Comparison of ENCODE assay signal across 9 mouse cellular contexts in the genomic region with DNA sequence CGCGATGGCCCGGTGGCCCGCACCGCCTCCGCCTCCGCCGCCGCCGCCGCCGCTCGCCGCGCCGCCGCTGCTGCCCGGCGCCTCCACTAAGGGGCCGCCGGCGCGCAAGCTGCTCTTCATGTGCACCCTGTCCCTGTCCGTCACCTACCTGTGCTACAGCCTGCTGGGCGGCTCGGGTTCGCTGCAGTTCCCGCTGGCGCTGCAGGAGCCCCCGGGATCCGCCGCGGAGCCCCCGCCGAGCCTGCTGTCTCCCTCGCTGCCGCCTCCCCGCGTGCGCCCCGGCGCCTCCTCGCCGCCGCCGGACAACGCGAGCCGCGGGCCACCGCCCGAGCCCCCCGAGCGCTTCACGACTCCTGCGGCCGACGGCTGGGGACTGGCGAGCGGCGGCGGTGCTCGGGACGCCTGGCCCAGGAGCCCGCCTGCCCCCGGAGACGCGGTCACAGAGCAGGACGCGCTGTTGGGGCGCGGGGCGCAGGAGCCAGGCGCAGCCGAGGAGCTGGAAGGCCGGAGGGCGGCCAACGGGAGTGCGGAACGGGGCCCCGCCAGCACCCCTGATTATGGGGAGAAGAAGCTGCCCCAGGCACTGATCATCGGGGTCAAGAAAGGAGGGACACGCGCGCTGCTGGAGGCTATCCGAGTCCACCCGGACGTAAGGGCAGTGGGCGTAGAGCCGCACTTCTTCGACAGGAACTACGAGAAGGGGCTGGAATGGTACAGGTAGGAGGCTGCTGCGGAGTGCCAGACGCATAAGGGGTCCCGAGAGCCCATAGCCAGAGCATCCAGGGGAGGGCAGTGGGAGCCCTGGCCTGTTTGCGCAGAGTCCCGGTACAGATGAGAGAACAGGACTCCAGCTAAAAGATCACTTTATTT. TPM values are rescaled to one million over a fixed set of nuclear protein-coding genes. Genes with fewer than 3 reads are reported as not detected.
DNase-seq lines count a peak whose midpoint lies in the region; ATAC-seq and TF ChIP-seq lines count a peak whose summit lies in the region.
"Had no signal": no experiment of that assay in that cellular context is flagged by ENCODE, and none has a peak within 500 bp of the region (broad histone marks: within the 10 kb centered on the region; RNA-seq: fewer than 3 reads in every experiment).

No protein-coding gene starts in this region.

- 2% methylated on average over 57 of the region's 97 CpGs for WGBS in lung, postnatal 0 days
- WGBS in limb, embryonic 10.5 days: 3% methylated on average over 97 of the region's 97 CpGs
- 6% methylated on average over 97 of the region's 97 CpGs for WGBS in olfactory bulb, adult 2 months

- no peak overlapping the region; the same call in 1 of the 2 replicates for H3K4me3 ChIP-seq in lung, postnatal 0 days (ENCODE audit: low read depth, low read length)
- peak overlapping the region; percentile 67 for H3K4me3 ChIP-seq in limb, embryonic 10.5 days
- peak overlapping the region; percentile 63 for H3K4me3 ChIP-seq in olfactory bulb, adult 2 months (ENCODE audit: insufficient read depth, low read depth, low read length)

- TF ChIP-seq CTCF in lung, postnatal 0 days (IDR thresholded peaks at IDR 0.05): no peak
- TF ChIP-seq CTCF in olfactory bulb, adult 2 months (IDR thresholded peaks at IDR 0.05; ENCODE audit: insufficient read depth, low read depth, low read length): no peak

- no peaks in the 10 kb centered on the region for H3K9me3 ChIP-seq in lung, postnatal 0 days (ENCODE audit: low read length)
- H3K9me3 ChIP-seq in limb, embryonic 10.5 days (replicated peaks): no peaks in the 10 kb centered on the region

- peaks cover 26% of the 10 kb centered on the region for H3K27me3 ChIP-seq in lung, postnatal 0 days (replicated peaks; ENCODE audit: insufficient read depth, low read length)
- H3K27me3 ChIP-seq in limb, embryonic 10.5 days (ENCODE audit: low read depth, poor library complexity, severe bottlenecking): peaks cover 87% of the 10 kb centered on the region

- peak; percentile 14 to 20 for DNase-seq in cerebellum, postnatal 25 days
- no peak for DNase-seq in cerebellum, adult 8-10 months
- no peak for DNase-seq in lung, postnatal 0 days (ENCODE audit: low spot score)
- no peak for DNase-seq in lung, postnatal 25 days (ENCODE audit: low spot score)
- DNase-seq in limb, embryonic 10.5 days (ENCODE audit: low spot score): peak; percentile 54
- DNase-seq in layer of hippocampus, adult 9-10 months (ENCODE audit: low spot score): no peak
- DNase-seq in layer of hippocampus, postnatal 14 days (ENCODE audit: low spot score in 2 of 2): no peak

- no peak overlapping the region for H3K27ac ChIP-seq in lung, postnatal 0 days (ENCODE audit: low read length)
- H3K27ac ChIP-seq in limb, embryonic 10.5 days: peak overlapping the region; percentile 26; the same call in 1 of the 2 replicates
- H3K27ac ChIP-seq in olfactory bulb, adult 2 months (ENCODE audit: insufficient read depth, low read depth, low read length): no peak overlapping the region

- H3K4me2 ChIP-seq in lung, postnatal 0 days (replicated peaks; ENCODE audit: low read depth, low read length): peak overlapping the region; percentile 58

- no peaks in the 10 kb centered on the region for H3K36me3 ChIP-seq in lung, postnatal 0 days (ENCODE audit: insufficient read depth, low read length)
- no peaks in the 10 kb centered on the region for H3K36me3 ChIP-seq in limb, embryonic 10.5 days

- no peak overlapping the region for H3K9ac ChIP-seq in lung, postnatal 0 days (replicated peaks; ENCODE audit: low read depth)

- H3K4me1 ChIP-seq in lung, postnatal 0 days (ENCODE audit: insufficient read depth, low read depth, low read length): no peaks in the 10 kb centered on the region
- peaks cover 16% of the 10 kb centered on the region for H3K4me1 ChIP-seq in limb, embryonic 10.5 days
- H3K4me1 ChIP-seq in olfactory bulb, adult 2 months (ENCODE audit: control insufficient read depth, insufficient read depth, low read length): peaks cover 8% of the 10 kb centered on the region; the same call in 1 of the 2 replicates

- ATAC-seq in lung, postnatal 0 days: no peak

- no peak for TF ChIP-seq EP300 in lung, postnatal 0 days (IDR thresholded peaks at IDR 0.05)

- no peak for TF ChIP-seq POLR2A in olfactory bulb, adult 2 months (IDR thresholded peaks at IDR 0.05; ENCODE audit: insufficient read depth, low read depth, low read length)

RNA-seq across cellular contexts. Expression of gene Hs3st4, which starts 0.7 kb away (rescaled TPM):
- not detected in 2 replicates for polyA plus RNA-seq in lung, postnatal 0 days (2015; fragmentation: Nextera tagmentation; extraction: Ambion mirVana)
- not detected in 2 replicates for polyA plus RNA-seq in limb, embryonic 10.5 days (2016; fragmentation: Nextera tagmentation; extraction: Ambion mirVana)
- not detected in 2 replicates for polyA plus RNA-seq in olfactory bulb, adult 2 months (2012; ENCODE audit: insufficient read depth, insufficient read length, low replicate concordance, missing spikeins)
- total RNA-seq in layer of hippocampus, postnatal 14 days (2021): 10 to 100 TPM; 88.0 to 89.6 TPM
- polyA plus RNA-seq: C2C12 had no signal

Comparison
In these comparisons a context has a peak if more than half of its experiments do, and no peak if none do; other contexts are left out.
1. DNase-seq: peak in cerebellum, postnatal 25 days (2 of 2) and limb, embryonic 10.5 days (single experiment); none in cerebellum, adult 8-10 months (single experiment), lung, postnatal 0 days (single experiment), lung, postnatal 25 days (single experiment), layer of hippocampus, adult 9-10 months (single experiment) and layer of hippocampus, postnatal 14 days (0 of 2).